Mouse (Mus musculus) T-cell, adult 2 months (primary cell): ENCODE measurements at regions not wholly inside any gene's neighbourhood (a gene's known extent, or its start where the extent isn't known, plus 50 kb on each side); places are given as distances from the start of the nearest gene placed in this dataset.

Experiments
- DNase-seq: peaks from one replicate; pipeline ENCODE4 v3.0.0; 2022; ENCODE audit warnings: low spot score

- no peak for DNase-seq
Measured at GRCm38 (mm10) chr13:43913476-43913875, 128.9 kb downstream of the Cd83 start.

- no peak for DNase-seq
Measured at GRCm38 (mm10) chr13:43919781-43920420, 135.3 kb downstream of the Cd83 start.

- DNase-seq, result no peak
Measured at GRCm38 (mm10) chr13:43930081-43930981, 145.8 kb downstream of the Cd83 start.

GRCm38 (mm10) chr13:43932946-43933345 lies 148.4 kb downstream of the Cd83 start:
- no peak for DNase-seq

- no peak for DNase-seq
Measured at GRCm38 (mm10) chr13:43935284-43935683, 150.7 kb downstream of the Cd83 start.

- DNase-seq, result no peak
Measured at GRCm38 (mm10) chr13:43936504-43936903, 151.9 kb downstream of the Cd83 start.

GRCm38 (mm10) chr13:43938611-43939010 lies 154.0 kb downstream of the Cd83 start:
- DNase-seq, result no peak

GRCm38 (mm10) chr13:43939375-43939774 lies 154.8 kb downstream of the Cd83 start:
- DNase-seq, result no peak

- DNase-seq, result no peak
Measured at GRCm38 (mm10) chr13:43941731-43942130, 157.2 kb downstream of the Cd83 start.

- no peak for DNase-seq
Measured at GRCm38 (mm10) chr13:43948606-43949005, 164.0 kb downstream of the Cd83 start.

- DNase-seq, result no peak
Measured at GRCm38 (mm10) chr13:43949740-43950643, 165.4 kb downstream of the Cd83 start.

GRCm38 (mm10) chr13:43952491-43952890 lies 167.9 kb downstream of the Cd83 start:
- no peak for DNase-seq

GRCm38 (mm10) chr13:43952972-43953592 lies 168.5 kb downstream of the Cd83 start:
- no peak for DNase-seq

- DNase-seq, result no peak
Measured at GRCm38 (mm10) chr13:43954714-43955393, 170.3 kb downstream of the Cd83 start.

GRCm38 (mm10) chr13:43957046-43957445 lies 172.5 kb downstream of the Cd83 start:
- DNase-seq, result no peak

GRCm38 (mm10) chr13:43959121-43959572 lies 174.6 kb downstream of the Cd83 start:
- no peak for DNase-seq

- no peak for DNase-seq
Measured at GRCm38 (mm10) chr13:43961047-43961690, 176.6 kb downstream of the Cd83 start.

GRCm38 (mm10) chr13:43961987-43962386 lies 177.4 kb downstream of the Cd83 start:
- DNase-seq, result no peak

GRCm38 (mm10) chr13:43963321-43963720 lies 178.7 kb downstream of the Cd83 start:
- no peak for DNase-seq

- no peak for DNase-seq
Measured at GRCm38 (mm10) chr13:43965256-43965905, 180.8 kb downstream of the Cd83 start.
